Mouse (Mus musculus): ENCODE results near the gene Tmem62. TPM values are rescaled to one million over a fixed set of nuclear protein-coding genes. Genes with fewer than 3 reads are reported as not detected.
"Not testable (repeated sequence)": the region's sequence is repeated elsewhere in the genome, so short reads cannot be mapped to it uniquely, and the experiment has no call there.

The Tmem62 gene
- polyA plus RNA-seq, 1 experiment from 2014 or later = 2.1 TPM

- WGBS = 93% methylated on average over 3 of the region's 3 CpGs
- H3K27me3 ChIP-seq (ENCODE audit: control insufficient read depth, insufficient read depth, low read length) = no peaks in the 10 kb centered on the region
- no peak overlapping the region for H3K4me2 ChIP-seq (ENCODE audit: low read depth, low read length)
- no peaks in the 10 kb centered on the region for H3K36me3 ChIP-seq (replicated peaks; ENCODE audit: control insufficient read depth, insufficient read depth, low read depth, low read length)
- H3K9me3 ChIP-seq (replicated peaks; ENCODE audit: control insufficient read depth, low read length) = no peaks in the 10 kb centered on the region
- no peak overlapping the region for H3K4me3 ChIP-seq (ENCODE audit: low read depth, low read length)
- ATAC-seq (replicated peaks; ENCODE audit: insufficient number of reproducible peaks, low FRiP score, low TSS enrichment, low read depth) = no peak
- no peak for DNase-seq (ENCODE audit: low spot score)
- H3K9ac ChIP-seq (replicated peaks; ENCODE audit: low read length) = no peak overlapping the region
- H3K27ac ChIP-seq (replicated peaks; ENCODE audit: low read depth, low read length) = no peak overlapping the region
- H3K4me1 ChIP-seq (ENCODE audit: control insufficient read depth, insufficient read depth, low read length) = peaks cover 3% of the 10 kb centered on the region; the same call in 1 of the 2 replicates
Measured at GRCm38 (mm10) chr2:120965486-120965885, 11.3 kb upstream of the Tmem62 start.

- DNase-seq (ENCODE audit: low spot score) (peak; percentile 19), ATAC-seq (replicated peaks; ENCODE audit: insufficient number of reproducible peaks, low FRiP score, low TSS enrichment, low read depth) (peak; percentile 57)
- Histone ChIP-seq H3K27me3 (ENCODE audit: control insufficient read depth, insufficient read depth, low read length) (no peaks in the 10 kb centered on the region), H3K4me2 (ENCODE audit: low read depth, low read length) (peak overlapping the region; percentile 52), H3K27ac (replicated peaks; ENCODE audit: low read depth, low read length) (peak overlapping the region; percentile 66), H3K9me3 (replicated peaks; ENCODE audit: control insufficient read depth, low read length) (no peaks in the 10 kb centered on the region), H3K9ac (replicated peaks; ENCODE audit: low read length) (peak overlapping the region; percentile 94), H3K36me3 (replicated peaks; ENCODE audit: control insufficient read depth, insufficient read depth, low read depth, low read length) (no peaks in the 10 kb centered on the region), H3K4me3 (ENCODE audit: low read depth, low read length) (peak overlapping the region; percentile 77), H3K4me1 (ENCODE audit: control insufficient read depth, insufficient read depth, low read length) (peaks cover 3% of the 10 kb centered on the region; the same call in 1 of the 2 replicates)
- under 1% methylated on average over 23 of the region's 23 CpGs for WGBS
Measured at GRCm38 (mm10) chr2:120970045-120970539, 6.7 kb upstream of the Tmem62 start.

- H3K27ac ChIP-seq (replicated peaks; ENCODE audit: low read depth, low read length) = peak within 1 kb of the TSS; percentile 66
- no peaks in the 10 kb centered on the region for H3K36me3 ChIP-seq (replicated peaks; ENCODE audit: control insufficient read depth, insufficient read depth, low read depth, low read length)
- H3K9ac ChIP-seq (replicated peaks; ENCODE audit: low read length) = peak within 1 kb of the TSS; percentile 94
- H3K4me3 ChIP-seq (ENCODE audit: low read depth, low read length) = peak within 1 kb of the TSS; percentile 77
- peak; percentile 89 for ATAC-seq (replicated peaks; ENCODE audit: insufficient number of reproducible peaks, low FRiP score, low TSS enrichment, low read depth)
- peak; percentile 92 for DNase-seq (ENCODE audit: low spot score)
- no peaks in the 10 kb centered on the region for H3K27me3 ChIP-seq (ENCODE audit: control insufficient read depth, insufficient read depth, low read length)
- under 1% methylated on average over 39 of the region's 39 CpGs for WGBS
- peaks cover 3% of the 10 kb centered on the region; the same call in 1 of the 2 replicates for H3K4me1 ChIP-seq (ENCODE audit: control insufficient read depth, insufficient read depth, low read length)
- no peaks in the 10 kb centered on the region for H3K9me3 ChIP-seq (replicated peaks; ENCODE audit: control insufficient read depth, low read length)
- peak within 1 kb of the TSS; percentile 52 for H3K4me2 ChIP-seq (ENCODE audit: low read depth, low read length)
Measured at GRCm38 (mm10) chr2:120970559-120971080, 6.2 kb upstream of the Tmem62 start, which contains the start of gene Ubr1. Ubr1 (minus strand) TSS chr2:120970715.

GRCm38 (mm10) chr2:120971766-120972165, 5.1 kb upstream of the Tmem62 start:
- Histone ChIP-seq H3K4me3 (ENCODE audit: low read depth, low read length) (no peak overlapping the region), H3K36me3 (replicated peaks; ENCODE audit: control insufficient read depth, insufficient read depth, low read depth, low read length) (no peaks in the 10 kb centered on the region), H3K27ac (replicated peaks; ENCODE audit: low read depth, low read length) (no peak overlapping the region), H3K9me3 (replicated peaks; ENCODE audit: control insufficient read depth, low read length) (no peaks in the 10 kb centered on the region), H3K4me2 (ENCODE audit: low read depth, low read length) (no peak overlapping the region), H3K27me3 (ENCODE audit: control insufficient read depth, insufficient read depth, low read length) (no peaks in the 10 kb centered on the region), H3K9ac (replicated peaks; ENCODE audit: low read length) (no peak overlapping the region), H3K4me1 (ENCODE audit: control insufficient read depth, insufficient read depth, low read length) (peaks cover 3% of the 10 kb centered on the region; the same call in 1 of the 2 replicates)
- no peak for DNase-seq (ENCODE audit: low spot score)
- 92% methylated on average over 4 of the region's 4 CpGs for WGBS
- no peak for ATAC-seq (replicated peaks; ENCODE audit: insufficient number of reproducible peaks, low FRiP score, low TSS enrichment, low read depth)

GRCm38 (mm10) chr2:120972257-120972656, 4.6 kb upstream of the Tmem62 start:
- H3K4me3 ChIP-seq (ENCODE audit: low read depth, low read length); H3K4me1 ChIP-seq (ENCODE audit: control insufficient read depth, insufficient read depth, low read length); DNase-seq (ENCODE audit: low spot score); ATAC-seq (replicated peaks; ENCODE audit: insufficient number of reproducible peaks, low FRiP score, low TSS enrichment, low read depth); H3K9me3 ChIP-seq (replicated peaks; ENCODE audit: control insufficient read depth, low read length); H3K27me3 ChIP-seq (ENCODE audit: control insufficient read depth, insufficient read depth, low read length); H3K36me3 ChIP-seq (replicated peaks; ENCODE audit: control insufficient read depth, insufficient read depth, low read depth, low read length); H3K27ac ChIP-seq (replicated peaks; ENCODE audit: low read depth, low read length); H3K9ac ChIP-seq (replicated peaks; ENCODE audit: low read length); H3K4me2 ChIP-seq (ENCODE audit: low read depth, low read length): not testable (repeated sequence)
- WGBS = 96% methylated on average over 8 of the region's 8 CpGs

- Histone ChIP-seq H3K27me3 (ENCODE audit: control insufficient read depth, insufficient read depth, low read length) (no peaks in the 10 kb centered on the region), H3K4me1 (ENCODE audit: control insufficient read depth, insufficient read depth, low read length) (peaks cover 3% of the 10 kb centered on the region; the same call in 1 of the 2 replicates), H3K9me3 (replicated peaks; ENCODE audit: control insufficient read depth, low read length) (no peaks in the 10 kb centered on the region), H3K9ac (replicated peaks; ENCODE audit: low read length) (no peak overlapping the region), H3K36me3 (replicated peaks; ENCODE audit: control insufficient read depth, insufficient read depth, low read depth, low read length) (no peaks in the 10 kb centered on the region), H3K4me2 (ENCODE audit: low read depth, low read length) (no peak overlapping the region; the same call in 1 of the 2 replicates), H3K4me3 (ENCODE audit: low read depth, low read length) (no peak overlapping the region), H3K27ac (replicated peaks; ENCODE audit: low read depth, low read length) (no peak overlapping the region)
- DNase-seq (ENCODE audit: low spot score) (no peak), ATAC-seq (replicated peaks; ENCODE audit: insufficient number of reproducible peaks, low FRiP score, low TSS enrichment, low read depth) (no peak)
- 19% methylated on average over 5 of the region's 5 CpGs for WGBS
Measured at GRCm38 (mm10) chr2:120972964-120973363, 3.9 kb upstream of the Tmem62 start.

GRCm38 (mm10) chr2:120976308-120976707, 509 bp upstream of the Tmem62 start:
- Histone ChIP-seq H3K4me2 (ENCODE audit: low read depth, low read length) (no peak overlapping the region), H3K4me1 (ENCODE audit: control insufficient read depth, insufficient read depth, low read length) (no peaks in the 10 kb centered on the region), H3K27ac (replicated peaks; ENCODE audit: low read depth, low read length) (no peak overlapping the region), H3K36me3 (replicated peaks; ENCODE audit: control insufficient read depth, insufficient read depth, low read depth, low read length) (no peaks in the 10 kb centered on the region), H3K9ac (replicated peaks; ENCODE audit: low read length) (no peak overlapping the region), H3K27me3 (ENCODE audit: control insufficient read depth, insufficient read depth, low read length) (no peaks in the 10 kb centered on the region), H3K4me3 (ENCODE audit: low read depth, low read length) (no peak overlapping the region), H3K9me3 (replicated peaks; ENCODE audit: control insufficient read depth, low read length) (no peaks in the 10 kb centered on the region)
- DNase-seq (ENCODE audit: low spot score) = no peak
- 45% methylated on average over 4 of the region's 4 CpGs for WGBS
- ATAC-seq (replicated peaks; ENCODE audit: insufficient number of reproducible peaks, low FRiP score, low TSS enrichment, low read depth) = no peak

- 77% methylated on average over 8 of the region's 8 CpGs for WGBS
- Histone ChIP-seq H3K36me3 (replicated peaks; ENCODE audit: control insufficient read depth, insufficient read depth, low read depth, low read length) (no peaks in the 10 kb centered on the region), H3K9ac (replicated peaks; ENCODE audit: low read length) (no peak overlapping the region), H3K4me1 (ENCODE audit: control insufficient read depth, insufficient read depth, low read length) (no peaks in the 10 kb centered on the region), H3K27me3 (ENCODE audit: control insufficient read depth, insufficient read depth, low read length) (no peaks in the 10 kb centered on the region), H3K9me3 (replicated peaks; ENCODE audit: control insufficient read depth, low read length) (no peaks in the 10 kb centered on the region), H3K27ac (replicated peaks; ENCODE audit: low read depth, low read length) (no peak overlapping the region), H3K4me3 (ENCODE audit: low read depth, low read length) (peak overlapping the region; percentile 54; the same call in 1 of the 2 replicates), H3K4me2 (ENCODE audit: low read depth, low read length) (peak overlapping the region; percentile 97)
- ATAC-seq (replicated peaks; ENCODE audit: insufficient number of reproducible peaks, low FRiP score, low TSS enrichment, low read depth) (no peak), DNase-seq (ENCODE audit: low spot score) (no peak)
Measured at GRCm38 (mm10) chr2:120977926-120978692, 1.3 kb downstream of the Tmem62 start.

Data from embryonic facial prominence, embryonic 11.5 days (tissue).